Comparison of ENCODE assay signal across 10 mouse cellular contexts in the genomic region with DNA sequence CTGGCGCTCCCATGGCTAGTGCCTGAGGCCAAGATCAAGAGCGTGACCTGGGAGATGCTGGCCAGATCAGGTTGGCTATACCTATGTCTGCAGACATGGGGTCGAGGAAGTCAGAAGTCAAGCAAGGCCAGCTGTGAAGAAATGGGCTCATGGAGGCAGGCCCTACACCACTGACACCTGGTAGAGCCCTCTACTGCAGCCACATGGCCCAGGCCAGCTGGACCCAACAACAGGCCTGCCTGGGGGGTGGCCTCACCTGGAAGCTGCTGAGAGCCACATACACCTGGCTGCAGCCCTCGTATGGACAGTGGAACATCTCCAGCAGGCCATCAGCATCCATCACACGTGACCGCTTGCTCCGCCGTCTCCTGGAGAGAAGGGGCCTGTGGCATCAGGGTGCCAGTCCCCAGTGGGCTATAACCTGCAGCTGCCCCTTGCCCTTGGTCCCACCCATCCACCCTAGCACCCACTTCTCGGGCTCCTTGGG.
"Had no signal": no experiment of that assay in that cellular context is flagged by ENCODE, and none has a peak within 500 bp of the region (broad histone marks: within the 10 kb centered on the region; RNA-seq: fewer than 3 reads in every experiment).

No protein-coding gene starts in this region.

- ATAC-seq: liver, postnatal 0 days; lung, postnatal 0 days; midbrain, embryonic 13.5 days; midbrain, embryonic 15.5 days had no signal

- DNase-seq: liver, postnatal 0 days; lung, adult 2 months; lung, postnatal 14 days; lung, postnatal 36 days; thymus, adult 18-20 months; thymus, postnatal 14 days; thymus, postnatal 36 days had no signal
